Mouse (Mus musculus) granulocyte monocyte progenitor cell, adult 5-6 weeks (primary cell): ENCODE measurements around the gene Acat3. TPM values are rescaled to one million over a fixed set of nuclear protein-coding genes. Genes with fewer than 3 reads are reported as not detected.
"Not testable (repeated sequence)": the region's sequence is repeated elsewhere in the genome, so short reads cannot be mapped to it uniquely, and the experiment has no call there.

Experiments
- ATAC-seq: replicated peaks from 2 replicates; pipeline ENCODE4 v1.8.0; 2016; ENCODE audit warnings: mild to moderate bottlenecking, moderate TSS enrichment, inconsistent platforms; ENCODE audit not compliant: poor library complexity, severe bottlenecking
- total RNA-seq, 2 experiments: library from RNA; stranded (forward) in 1 of 2; stranded (reverse) in 1 of 2; fragments of 200-712, 200-1000 nt in 1 of 2; fragments of >200 nt in 1 of 2; fragmentation: Nextera tagmentation in 1 of 2; gene quantifications; 2 replicates each; pipeline ENCODE4 v1.2.3; 2014 to 2017

Gene Acat3
- total RNA-seq (2014; fragmentation: Nextera tagmentation), result not detected in 2 replicates
- 1.1 and 1.2 TPM in 2 replicates for total RNA-seq (2017)

GRCm38 (mm10) chr17:12940151-12940805 lies at the start of gene Acat3:
TSS of gene Acat3 (minus strand) at chr17:12940600.
- ATAC-seq, result peak; percentile 66

GRCm38 (mm10) chr17:12988096-12988495 lies 47.7 kb upstream of the Acat3 start:
- not testable (repeated sequence) for ATAC-seq

- no peak; the same call in 1 of the 2 replicates for ATAC-seq
Measured at GRCm38 (mm10) chr17:12983988-12984387, 43.6 kb upstream of the Acat3 start.

- no peak for ATAC-seq
Measured at GRCm38 (mm10) chr17:12978546-12978945, 38.1 kb upstream of the Acat3 start.

GRCm38 (mm10) chr17:12973851-12974250 lies 33.5 kb upstream of the Acat3 start:
- ATAC-seq, result no peak

- no peak for ATAC-seq
Measured at GRCm38 (mm10) chr17:12967173-12967572, 26.8 kb upstream of the Acat3 start.

- no peak for ATAC-seq
Measured at GRCm38 (mm10) chr17:12963476-12963875, 23.1 kb upstream of the Acat3 start.

GRCm38 (mm10) chr17:12960331-12960873 lies 20.0 kb upstream of the Acat3 start, which contains the start of gene Acat2:
TSS of gene Acat2 (minus strand) at chr17:12960747.
- peak; percentile 92 for ATAC-seq

- peak; percentile 21; the same call in 1 of the 2 replicates for ATAC-seq
Measured at GRCm38 (mm10) chr17:12959377-12959776, 19.0 kb upstream of the Acat3 start.

GRCm38 (mm10) chr17:12956664-12957063 lies 16.3 kb upstream of the Acat3 start:
- ATAC-seq, result no peak

- ATAC-seq, result no peak
Measured at GRCm38 (mm10) chr17:12949669-12950068, 9.3 kb upstream of the Acat3 start.

GRCm38 (mm10) chr17:12942459-12943162 lies 2.2 kb upstream of the Acat3 start:
- ATAC-seq, result no peak

GRCm38 (mm10) chr17:12941543-12942260 lies 1.3 kb upstream of the Acat3 start:
- ATAC-seq, result no peak

GRCm38 (mm10) chr17:12939377-12940148 lies 837 bp downstream of the Acat3 start:
- peak; percentile 32 for ATAC-seq

- ATAC-seq, result no peak
Measured at GRCm38 (mm10) chr17:12938077-12938476, 2.3 kb downstream of the Acat3 start.

GRCm38 (mm10) chr17:12937412-12937970 lies 2.9 kb downstream of the Acat3 start:
- no peak for ATAC-seq

- ATAC-seq, result no peak
Measured at GRCm38 (mm10) chr17:12935719-12936118, 4.7 kb downstream of the Acat3 start.

GRCm38 (mm10) chr17:12931576-12931975 lies 8.8 kb downstream of the Acat3 start:
- not testable (repeated sequence) for ATAC-seq

- no peak for ATAC-seq
Measured at GRCm38 (mm10) chr17:12925703-12926180, 14.7 kb downstream of the Acat3 start.
